Mouse (Mus musculus) midbrain, embryonic 16.5 days (tissue): ENCODE data around the gene Olfr944. TPM values are rescaled to one million over a fixed set of nuclear protein-coding genes. Genes with fewer than 3 reads are reported as not detected.

ENCODE experiments used
- ATAC-seq: fragments of 200-750 bp; cut with Nextera tagmentation; 2 replicates; pipeline ENCODE4 v1.8.0; 2017; ENCODE audit warnings: moderate TSS enrichment
- H3K27ac ChIP-seq: fragments of 300-500 bp; sonication (generic); 2 replicates; pipeline ENCODE4 v1.5.1; 2014; ENCODE audit warnings: mild to moderate bottlenecking, low read length, mixed read lengths
- H3K27me3 ChIP-seq: fragments of 300-500 bp; sonication (generic); 2 replicates; pipeline ENCODE4 v1.6.1; 2014; ENCODE audit warnings: low read depth, low read length, mixed read lengths; ENCODE audit not compliant: control insufficient read depth, insufficient read depth
- H3K36me3 ChIP-seq: fragments of 300-500 bp; sonication (generic); 2 replicates; pipeline ENCODE4 v1.6.1; 2014; ENCODE audit warnings: mild to moderate bottlenecking, low read length, moderate library complexity, mixed read lengths; ENCODE audit not compliant: control insufficient read depth, insufficient read depth
- H3K4me1 ChIP-seq: fragments of 300-500 bp; sonication (generic); 2 replicates; pipeline ENCODE4 v1.6.1; 2014; ENCODE audit warnings: mild to moderate bottlenecking, low read length, mixed read lengths; ENCODE audit not compliant: control insufficient read depth, insufficient read depth
- H3K4me2 ChIP-seq: fragments of 300-500 bp; sonication (generic); 2 replicates; pipeline ENCODE4 v1.6.1; 2014; ENCODE audit warnings: mild to moderate bottlenecking, low read length, mixed read lengths
- H3K4me3 ChIP-seq: fragments of 300-500 bp; sonication (generic); 2 replicates; pipeline ENCODE4 v1.5.1; 2014; ENCODE audit warnings: low read depth, mild to moderate bottlenecking, low read length, moderate library complexity, mixed read lengths
- H3K9ac ChIP-seq: fragments of 300-500 bp; sonication (generic); 2 replicates; pipeline ENCODE4 v1.6.1; 2014; ENCODE audit warnings: low read depth, low read length, mixed read lengths
- H3K9me3 ChIP-seq: fragments of 300-500 bp; sonication (generic); replicated peaks from 2 replicates; pipeline ENCODE4 v1.6.1; 2014; ENCODE audit warnings: mild to moderate bottlenecking, low read length, mixed read lengths; ENCODE audit not compliant: control insufficient read depth, poor library complexity, severe bottlenecking
- WGBS: fragments of 180-500 bp; shearing (Covaris S2); extraction: QIAGEN DNeasy Blood & Tissue Kit; methylation state at CpG from one replicate; pipeline ENCODE4 v1.1.7; 2014; 5-methylcytosine and 5-hydroxymethylcytosine counted together
- polyA plus RNA-seq: library from polyadenylated mRNA; unstranded; fragments of >200 nt; fragmentation: Nextera tagmentation; extraction: Ambion mirVana; gene quantifications from 2 replicates; pipeline ENCODE4 v1.2.1, GENCODE M21; 2015

Olfr944 gene
- not detected in 2 replicates for polyA plus RNA-seq

DNA sequence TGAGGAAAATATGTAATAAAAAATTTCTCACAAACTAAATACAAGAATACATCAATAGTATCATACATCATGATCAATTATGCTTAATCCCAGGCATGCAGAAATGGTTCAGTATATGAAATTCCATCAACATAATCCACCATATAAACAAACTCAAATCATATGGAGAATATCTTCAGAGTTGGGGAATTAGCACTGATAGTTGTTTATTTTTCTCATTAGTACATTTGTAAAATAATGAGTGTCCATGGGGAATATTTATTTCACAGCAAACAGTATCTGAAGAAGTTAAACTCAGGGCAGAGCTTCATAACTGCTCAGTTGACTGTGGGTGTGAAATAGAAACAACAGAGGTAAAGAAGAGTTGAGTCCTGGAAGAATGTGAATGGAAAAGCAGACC is at the start of gene Olfr944:
TSS of gene Olfr944 (plus strand) at position 301 of the 400 bp plus-strand sequence.
- Histone ChIP-seq H3K4me2 (no peak within 1 kb of the TSS), H3K4me1 (no peaks in the 10 kb centered on the region), H3K9ac (no peak within 1 kb of the TSS), H3K9me3 (no peaks in the 10 kb centered on the region), H3K27ac (no peak within 1 kb of the TSS), H3K36me3 (no peaks in the 10 kb centered on the region), H3K27me3 (no peaks in the 10 kb centered on the region), H3K4me3 (no peak within 1 kb of the TSS)
- ATAC-seq: no peak

DNA sequence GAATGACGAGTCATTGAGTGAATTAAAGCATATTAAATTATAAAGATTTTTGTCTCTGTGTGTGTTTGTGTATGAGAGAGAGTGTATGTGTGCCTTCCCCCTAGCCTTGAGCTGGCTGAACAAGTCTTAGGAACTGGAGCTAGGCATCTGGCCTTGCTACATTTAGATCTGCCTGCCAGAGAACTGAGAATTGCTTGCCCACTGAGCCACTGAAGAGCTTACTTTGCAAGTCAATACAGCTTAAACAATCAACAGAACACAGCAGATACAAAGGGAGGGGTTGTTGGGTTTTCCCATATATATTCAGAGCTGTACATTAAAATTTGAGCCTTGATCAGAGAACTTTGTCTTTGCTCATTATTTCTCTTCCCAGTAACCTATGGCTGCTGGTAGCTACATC is 49.3 kb upstream of the Olfr944 start:
- H3K4me3 ChIP-seq: no peak overlapping the region
- WGBS: 74% methylated on average over 1 of the region's 1 CpGs
- H3K36me3 ChIP-seq: no peaks in the 10 kb centered on the region
- no peak overlapping the region for H3K27ac ChIP-seq
- no peaks in the 10 kb centered on the region for H3K9me3 ChIP-seq
- ATAC-seq: no peak
- H3K9ac ChIP-seq: no peak overlapping the region
- H3K27me3 ChIP-seq: no peaks in the 10 kb centered on the region
- no peak overlapping the region for H3K4me2 ChIP-seq
- no peaks in the 10 kb centered on the region for H3K4me1 ChIP-seq

DNA sequence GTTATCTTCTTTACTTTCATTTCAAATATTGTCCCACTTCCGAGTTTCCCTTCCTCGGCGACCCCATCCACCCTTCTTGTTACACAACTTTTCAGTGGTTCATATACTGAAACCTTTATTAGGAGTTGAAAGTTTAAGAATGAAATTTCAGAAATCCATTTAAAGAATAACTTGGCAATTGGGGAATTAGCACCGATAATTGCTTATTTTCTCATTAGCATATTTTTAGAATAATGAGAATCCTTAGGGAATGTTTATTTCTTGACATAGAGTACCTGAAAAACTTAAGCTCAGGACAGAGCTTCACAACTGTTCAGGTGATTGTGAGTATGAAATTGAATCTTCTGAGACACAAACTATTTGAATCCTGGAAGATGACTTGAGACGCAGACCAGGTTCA is 35.7 kb upstream of the Olfr944 start, which contains the start of gene Olfr943:
TSS of gene Olfr943 (plus strand) at position 301 of the 400 bp plus-strand sequence.
- H3K4me3 ChIP-seq: no peak within 1 kb of the TSS
- no peak for ATAC-seq
- 92% methylated on average over 5 of the region's 5 CpGs for WGBS

GRCm38 (mm10) chr9:39249894-39250293 is 48.2 kb downstream of the Olfr944 start, which contains the start of gene Olfr1537:
Gene Olfr1537, minus strand, starts transcription at chr9:39249994.
- Histone ChIP-seq H3K4me2 (no peak within 1 kb of the TSS), H3K36me3 (no peaks in the 10 kb centered on the region), H3K9me3 (no peaks in the 10 kb centered on the region), H3K9ac (no peak within 1 kb of the TSS), H3K4me1 (no peaks in the 10 kb centered on the region), H3K27me3 (no peaks in the 10 kb centered on the region), H3K27ac (no peak within 1 kb of the TSS), H3K4me3 (no peak within 1 kb of the TSS)
- no peak for ATAC-seq
- WGBS: 95% methylated on average over 1 of the region's 1 CpGs

More for the DNA sequence above, 35.7 kb upstream of the Olfr944 start, which contains the start of gene Olfr943:
- Histone ChIP-seq H3K9me3 (no peaks in the 10 kb centered on the region), H3K36me3 (no peaks in the 10 kb centered on the region), H3K27ac (no peak within 1 kb of the TSS), H3K27me3 (no peaks in the 10 kb centered on the region), H3K4me1 (no peaks in the 10 kb centered on the region), H3K9ac (no peak within 1 kb of the TSS), H3K4me2 (no peak within 1 kb of the TSS)

Other genes starting within 250 kb of the Olfr944 start
- not detected in 2 replicates for gene Olfr933, start 229.6 kb upstream of the Olfr944 start, polyA plus RNA-seq
- not detected in 2 replicates for gene Olfr934, start 213.6 kb upstream of the Olfr944 start, polyA plus RNA-seq
- not detected in 2 replicates for gene Olfr935, start 202.2 kb upstream of the Olfr944 start, polyA plus RNA-seq
- not detected in 2 replicates for gene Olfr146, start 178.5 kb upstream of the Olfr944 start, polyA plus RNA-seq
- not detected in 2 replicates for gene Olfr937, start 137.0 kb upstream of the Olfr944 start, polyA plus RNA-seq
- gene Olfr938, start 123.0 kb upstream of the Olfr944 start, polyA plus RNA-seq: not detected in 2 replicates
- not detected in 2 replicates for gene Olfr27, start 73.8 kb upstream of the Olfr944 start, polyA plus RNA-seq
- gene Olfr943, start 35.6 kb upstream of the Olfr944 start, polyA plus RNA-seq: not detected in 2 replicates
- not detected in 2 replicates for gene Olfr1537, start 48.1 kb downstream of the Olfr944 start, polyA plus RNA-seq
- not detected in 2 replicates for gene Olfr945, start 74.9 kb downstream of the Olfr944 start, polyA plus RNA-seq
- not detected in 2 replicates for gene Olfr948, start 124.1 kb downstream of the Olfr944 start, polyA plus RNA-seq
- gene Olfr951, start 185.5 kb downstream of the Olfr944 start, polyA plus RNA-seq: not detected in 2 replicates
- gene Olfr952, start 225.2 kb downstream of the Olfr944 start, polyA plus RNA-seq: not detected in 2 replicates